Mouse (Mus musculus) olfactory bulb, adult 2 months (tissue): Measurements from ENCODE around the gene Hgd.

ENCODE experiments used
- CTCF ChIP-seq: fragments of 200-500 bp; IDR thresholded peaks from 2 replicates; pipeline ENCODE4 v1.5.1; 2012; ENCODE audit warnings: low read depth, mild to moderate bottlenecking, low read length, moderate library complexity; ENCODE audit not compliant: insufficient read depth
- POLR2A ChIP-seq: fragments of 200-500 bp; IDR thresholded peaks from 2 replicates; pipeline ENCODE4 v1.6.1; 2012; ENCODE audit warnings: mild to moderate bottlenecking, low read depth, low read length, moderate library complexity; ENCODE audit not compliant: insufficient read depth

- no peak for TF ChIP-seq CTCF
- no peak for TF ChIP-seq POLR2A
Observed at GRCm38 (mm10) chr16:37565117-37565516, 14.8 kb upstream of the Hgd start.
